Mouse (Mus musculus) liver, embryonic 11.5 days (tissue): ENCODE measurements around the gene Slco3a1. TPM values are rescaled to one million over a fixed set of nuclear protein-coding genes. Genes with fewer than 3 reads are reported as not detected.

Experiments
- ATAC-seq: fragments of 200-750 bp; cut with Nextera tagmentation; replicated peaks from 2 replicates; pipeline ENCODE4 v1.8.0; 2017; ENCODE audit warnings: moderate number of reproducible peaks, mild to moderate bottlenecking, moderate TSS enrichment, moderate library complexity; ENCODE audit not compliant: low FRiP score
- DNase-seq: peaks from one replicate; pipeline ENCODE4 v3.0.0-alpha.2; 2017; ENCODE audit warnings: low spot score
- H3K27ac ChIP-seq: fragments of 300-500 bp; sonication (generic); 2 replicates; pipeline ENCODE4 v1.5.1; 2014; ENCODE audit warnings: mild to moderate bottlenecking, low read depth, low read length, control low read depth
- H3K27me3 ChIP-seq: fragments of 300-500 bp; sonication (generic); replicated peaks from 2 replicates; pipeline ENCODE4 v1.6.1; 2014; ENCODE audit warnings: low read length, mixed read lengths; ENCODE audit not compliant: control insufficient read depth, insufficient read depth
- H3K36me3 ChIP-seq: fragments of 300-500 bp; sonication (generic); 2 replicates; pipeline ENCODE4 v1.6.1; 2014; ENCODE audit warnings: mild to moderate bottlenecking, low read length, moderate library complexity, mixed read lengths; ENCODE audit not compliant: control insufficient read depth, insufficient read depth
- H3K4me1 ChIP-seq: fragments of 300-500 bp; sonication (generic); replicated peaks from 2 replicates; pipeline ENCODE4 v1.6.1; 2014; ENCODE audit warnings: low read length, mixed read lengths; ENCODE audit not compliant: control insufficient read depth, insufficient read depth
- H3K4me2 ChIP-seq: fragments of 300-500 bp; sonication (generic); 2 replicates; pipeline ENCODE4 v1.6.1; 2014; ENCODE audit warnings: mild to moderate bottlenecking, control low read depth, moderate library complexity
- H3K4me3 ChIP-seq: fragments of 300-500 bp; sonication (generic); 2 replicates; pipeline ENCODE4 v1.5.1; 2014; ENCODE audit warnings: low read depth, low read length, control low read depth
- H3K9ac ChIP-seq: fragments of 300-500 bp; sonication (generic); 2 replicates; pipeline ENCODE4 v1.6.1; 2014; ENCODE audit warnings: low read depth, low read length, control low read depth
- H3K9me3 ChIP-seq: fragments of 300-500 bp; sonication (generic); 2 replicates; pipeline ENCODE4 v1.6.1; 2016; ENCODE audit warnings: low read length, inconsistent platforms, mixed read lengths; ENCODE audit not compliant: control insufficient read depth
- WGBS: fragments of 180-500 bp; shearing (Covaris S2); extraction: QIAGEN DNeasy Blood & Tissue Kit; methylation state at CpG from one replicate; pipeline ENCODE4 v1.1.7; 2014; 5-methylcytosine and 5-hydroxymethylcytosine counted together
- polyA plus RNA-seq: library from polyadenylated mRNA; unstranded; fragments of >200 nt; fragmentation: Nextera tagmentation; extraction: Ambion mirVana; gene quantifications from 2 replicates; pipeline ENCODE4 v1.2.1, GENCODE M21; 2014

Gene Slco3a1
- polyA plus RNA-seq, 1 experiment from 2014 or later = 2.7 TPM

DNA sequence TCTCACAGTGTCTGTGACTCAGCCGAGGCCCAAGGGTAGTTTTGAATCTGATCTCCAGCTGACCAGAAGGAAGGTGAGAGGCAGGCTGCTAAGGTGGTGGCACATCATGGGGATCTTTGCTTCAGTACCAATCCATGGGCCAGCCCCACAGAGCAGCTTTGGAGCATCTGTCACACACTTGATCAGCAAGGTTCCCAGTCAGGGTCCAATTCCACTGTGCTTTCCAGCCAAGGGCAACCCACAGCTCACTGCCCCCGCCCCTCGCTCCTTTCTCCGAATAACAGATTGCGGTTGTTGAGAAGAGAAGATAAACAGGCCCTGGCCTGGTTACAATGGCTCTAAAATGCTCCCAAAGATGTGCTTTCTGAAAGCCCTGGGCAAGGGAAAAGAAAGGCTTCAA lies 47.7 kb downstream of the Slco3a1 start:
- H3K36me3 ChIP-seq = no peaks in the 10 kb centered on the region
- no peaks in the 10 kb centered on the region for H3K27me3 ChIP-seq
- no peak overlapping the region for H3K4me2 ChIP-seq
- no peaks in the 10 kb centered on the region for H3K9me3 ChIP-seq
- H3K27ac ChIP-seq = no peak overlapping the region
- H3K9ac ChIP-seq = no peak overlapping the region
- H3K4me1 ChIP-seq = no peaks in the 10 kb centered on the region
- no peak overlapping the region for H3K4me3 ChIP-seq
- WGBS = 83% methylated on average over 5 of the region's 5 CpGs
- DNase-seq (no peak), ATAC-seq (no peak)

DNA sequence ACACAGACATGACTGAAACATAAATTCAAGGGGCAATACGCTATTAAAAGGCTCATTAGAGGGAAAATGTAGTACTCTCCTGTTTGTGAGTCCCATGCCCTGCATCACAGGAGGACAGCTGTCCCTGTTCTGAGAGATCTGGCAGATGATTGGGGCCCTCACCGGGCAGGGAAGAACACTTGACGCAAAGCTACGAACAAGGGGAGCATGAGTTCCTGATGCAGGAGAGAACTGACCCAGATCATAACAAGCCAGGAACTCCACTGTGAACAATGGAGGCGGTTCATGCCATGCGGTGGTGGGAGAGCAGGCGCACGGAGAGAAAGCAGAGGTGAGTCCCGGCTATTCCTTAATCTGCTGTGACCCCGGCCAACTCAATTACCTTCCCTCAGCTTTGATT lies 48.9 kb downstream of the Slco3a1 start:
- WGBS = 82% methylated on average over 10 of the region's 10 CpGs
- no peaks in the 10 kb centered on the region for H3K36me3 ChIP-seq
- H3K4me2 ChIP-seq = no peak overlapping the region
- no peaks in the 10 kb centered on the region for H3K9me3 ChIP-seq
- no peaks in the 10 kb centered on the region for H3K27me3 ChIP-seq
- no peak overlapping the region for H3K9ac ChIP-seq
- no peak for ATAC-seq
- H3K4me1 ChIP-seq = no peaks in the 10 kb centered on the region
- H3K4me3 ChIP-seq = no peak overlapping the region
- no peak overlapping the region for H3K27ac ChIP-seq
- no peak for DNase-seq

DNA sequence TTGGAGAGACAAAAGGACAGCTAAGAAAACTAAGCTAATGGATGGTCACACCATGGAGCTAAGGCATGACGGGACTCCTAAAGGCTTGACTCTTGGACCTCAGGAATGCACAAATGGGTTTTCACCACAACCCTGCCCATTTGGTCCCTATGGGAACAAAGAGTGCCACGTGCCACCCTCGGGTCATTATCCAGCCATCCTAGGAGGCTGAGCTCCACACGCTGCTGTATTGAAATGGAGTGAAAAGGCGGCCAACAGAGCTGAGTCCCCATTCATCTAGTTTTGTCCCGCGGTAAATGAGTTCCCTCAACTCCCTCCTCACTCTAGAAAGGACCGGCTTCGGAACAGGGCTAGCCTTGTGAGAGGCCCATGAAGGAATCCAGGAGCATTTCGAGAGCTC lies 53.4 kb downstream of the Slco3a1 start:
- ATAC-seq = no peak
- WGBS = 77% methylated on average over 10 of the region's 10 CpGs
- Histone ChIP-seq H3K27me3 (no peaks in the 10 kb centered on the region), H3K9me3 (no peaks in the 10 kb centered on the region), H3K4me2 (no peak overlapping the region), H3K36me3 (no peaks in the 10 kb centered on the region), H3K4me1 (no peaks in the 10 kb centered on the region), H3K4me3 (no peak overlapping the region), H3K9ac (no peak overlapping the region), H3K27ac (no peak overlapping the region)
- DNase-seq = no peak

DNA sequence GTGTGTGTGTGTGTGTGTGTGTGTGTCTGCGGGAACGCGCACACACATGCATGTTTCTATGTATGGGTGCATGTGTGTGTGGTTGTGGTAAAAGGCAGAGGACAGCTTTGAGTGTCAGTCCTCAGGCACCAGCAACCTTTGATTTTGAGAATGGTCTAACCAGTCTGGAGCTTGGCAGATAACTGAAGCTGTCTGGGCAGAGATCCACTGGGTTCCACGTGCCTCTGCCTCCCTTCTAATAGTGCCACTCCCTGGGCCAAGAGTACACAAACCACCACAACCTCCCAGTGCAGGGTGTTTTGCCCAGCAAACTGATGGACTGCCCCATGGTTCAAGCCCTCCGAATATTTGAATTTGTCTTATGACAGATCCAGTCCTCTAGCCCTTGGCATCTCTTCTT lies 55.1 kb downstream of the Slco3a1 start:
- Histone ChIP-seq H3K4me2 (no peak overlapping the region), H3K27me3 (no peaks in the 10 kb centered on the region), H3K4me3 (no peak overlapping the region), H3K36me3 (no peaks in the 10 kb centered on the region), H3K27ac (no peak overlapping the region), H3K4me1 (no peaks in the 10 kb centered on the region), H3K9ac (no peak overlapping the region), H3K9me3 (no peaks in the 10 kb centered on the region)
- 89% methylated on average over 5 of the region's 5 CpGs for WGBS
- DNase-seq (no peak), ATAC-seq (no peak)

DNA sequence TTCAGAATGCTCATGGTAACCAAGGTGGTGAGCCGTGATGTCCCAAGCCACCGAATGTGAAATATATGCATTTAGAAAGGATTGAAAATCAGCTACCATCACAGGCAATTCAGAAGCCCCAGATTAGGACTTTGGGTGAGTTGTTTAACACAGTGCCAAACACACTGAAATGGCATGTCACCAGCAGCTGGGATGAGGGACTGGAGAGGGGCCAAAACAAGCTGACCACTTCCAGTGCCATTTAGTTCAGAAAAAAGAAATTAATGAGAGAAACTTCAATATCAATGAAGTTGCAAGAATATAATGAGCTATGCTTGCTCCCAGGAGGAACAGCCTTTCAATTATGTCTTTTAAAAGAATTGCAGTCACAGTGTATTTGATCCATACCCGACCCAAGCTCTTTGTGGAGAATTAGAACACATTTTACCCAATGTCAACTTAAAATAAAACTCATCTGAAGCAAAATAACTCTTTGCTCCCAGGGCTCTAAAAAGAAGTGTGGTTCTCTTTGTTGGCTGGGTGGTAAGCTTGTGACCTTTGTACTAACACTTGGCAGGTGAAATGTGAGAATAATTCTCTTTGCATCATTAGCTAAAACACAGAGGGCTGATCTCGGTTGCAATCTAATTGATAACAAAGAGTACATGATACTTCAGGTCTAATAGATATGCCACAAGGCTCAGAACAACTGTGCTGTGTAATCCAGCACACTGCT lies 56.2 kb downstream of the Slco3a1 start:
- H3K27me3 ChIP-seq = no peaks in the 10 kb centered on the region
- no peaks in the 10 kb centered on the region for H3K4me1 ChIP-seq
- H3K27ac ChIP-seq = no peak overlapping the region
- no peak overlapping the region for H3K9ac ChIP-seq
- ATAC-seq (no peak), DNase-seq (no peak)
- 87% methylated on average over 4 of the region's 4 CpGs for WGBS
- H3K4me2 ChIP-seq = no peak overlapping the region
- no peaks in the 10 kb centered on the region for H3K36me3 ChIP-seq
- H3K4me3 ChIP-seq = no peak overlapping the region
- H3K9me3 ChIP-seq = no peaks in the 10 kb centered on the region

DNA sequence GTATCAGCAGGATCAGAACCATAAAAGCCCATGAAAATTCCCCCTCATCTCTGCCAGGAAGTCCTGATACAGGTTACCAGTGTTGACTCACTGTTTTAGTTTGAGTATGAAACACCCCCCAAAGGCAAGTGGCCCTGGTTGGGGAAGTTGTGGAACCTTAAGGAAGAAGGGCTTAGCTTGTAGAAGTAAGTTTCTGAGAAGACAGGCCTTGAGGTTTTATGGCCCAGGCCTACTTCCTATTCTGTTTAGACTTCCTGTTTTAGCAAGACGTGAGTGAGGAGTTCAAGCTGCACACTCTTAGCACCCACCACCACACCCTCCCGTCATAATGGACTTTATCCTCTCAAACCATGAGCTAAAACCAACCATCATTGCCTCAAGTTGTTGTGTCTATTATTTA lies 57.4 kb downstream of the Slco3a1 start:
- ATAC-seq = no peak
- 42% methylated on average over 2 of the region's 2 CpGs for WGBS
- no peak for DNase-seq

DNA sequence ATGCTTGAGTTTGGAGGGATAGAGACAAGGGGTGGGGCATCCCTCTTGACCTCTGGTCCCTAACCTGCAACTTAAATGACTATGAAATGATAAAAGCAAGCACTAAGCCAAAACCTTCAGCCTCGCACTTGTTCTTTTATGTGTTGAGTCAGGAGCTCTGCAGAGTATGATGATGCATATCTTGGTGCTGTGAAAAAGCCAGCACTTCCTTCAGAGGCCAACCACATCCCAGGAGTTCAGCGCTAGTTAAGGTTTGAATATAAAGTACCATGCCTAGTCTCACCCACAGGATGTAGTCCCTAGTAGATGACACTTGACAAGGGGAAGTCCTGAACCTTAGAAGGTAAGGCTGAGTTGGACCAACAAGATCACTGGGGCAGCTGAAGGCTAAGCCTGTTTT lies 59.1 kb downstream of the Slco3a1 start:
- Histone ChIP-seq H3K4me2 (no peak overlapping the region), H3K27ac (no peak overlapping the region), H3K9ac (no peak overlapping the region), H3K27me3 (no peaks in the 10 kb centered on the region), H3K4me3 (no peak overlapping the region), H3K4me1 (no peaks in the 10 kb centered on the region), H3K9me3 (no peaks in the 10 kb centered on the region), H3K36me3 (no peaks in the 10 kb centered on the region)
- no peak for ATAC-seq
- WGBS = 60% methylated on average over 2 of the region's 2 CpGs
- no peak for DNase-seq

More for the DNA sequence above, 57.4 kb downstream of the Slco3a1 start:
- no peak overlapping the region for H3K4me3 ChIP-seq
- no peak overlapping the region for H3K9ac ChIP-seq
- no peak overlapping the region for H3K4me2 ChIP-seq
- H3K27ac ChIP-seq = no peak overlapping the region
- H3K27me3 ChIP-seq = no peaks in the 10 kb centered on the region
- H3K9me3 ChIP-seq = no peaks in the 10 kb centered on the region
- no peaks in the 10 kb centered on the region for H3K36me3 ChIP-seq
- no peaks in the 10 kb centered on the region for H3K4me1 ChIP-seq

DNA sequence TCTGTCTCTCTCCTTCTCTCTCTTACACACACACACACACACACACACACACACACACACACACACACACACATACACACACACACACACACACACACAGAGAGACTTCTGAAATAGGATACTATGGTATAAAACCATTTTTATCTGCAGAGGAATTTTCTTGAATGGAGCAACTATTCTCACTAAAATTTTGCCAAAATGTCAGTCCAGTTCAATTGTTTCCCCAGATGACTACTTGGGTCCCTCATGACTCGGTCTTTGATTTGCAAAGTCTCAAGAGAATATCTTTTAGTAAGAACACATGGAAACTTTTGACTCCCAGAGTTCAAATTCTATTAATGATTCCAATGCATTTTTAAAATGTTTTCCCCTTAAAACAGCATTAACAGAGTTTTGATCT lies 60.8 kb downstream of the Slco3a1 start:
- Histone ChIP-seq H3K27me3 (no peaks in the 10 kb centered on the region), H3K4me2 (no peak overlapping the region), H3K9me3 (no peaks in the 10 kb centered on the region), H3K4me3 (no peak overlapping the region), H3K4me1 (no peaks in the 10 kb centered on the region), H3K27ac (no peak overlapping the region), H3K36me3 (no peaks in the 10 kb centered on the region), H3K9ac (no peak overlapping the region)
- no peak for DNase-seq
- ATAC-seq = no peak
- WGBS = 74% methylated on average over 1 of the region's 1 CpGs

DNA sequence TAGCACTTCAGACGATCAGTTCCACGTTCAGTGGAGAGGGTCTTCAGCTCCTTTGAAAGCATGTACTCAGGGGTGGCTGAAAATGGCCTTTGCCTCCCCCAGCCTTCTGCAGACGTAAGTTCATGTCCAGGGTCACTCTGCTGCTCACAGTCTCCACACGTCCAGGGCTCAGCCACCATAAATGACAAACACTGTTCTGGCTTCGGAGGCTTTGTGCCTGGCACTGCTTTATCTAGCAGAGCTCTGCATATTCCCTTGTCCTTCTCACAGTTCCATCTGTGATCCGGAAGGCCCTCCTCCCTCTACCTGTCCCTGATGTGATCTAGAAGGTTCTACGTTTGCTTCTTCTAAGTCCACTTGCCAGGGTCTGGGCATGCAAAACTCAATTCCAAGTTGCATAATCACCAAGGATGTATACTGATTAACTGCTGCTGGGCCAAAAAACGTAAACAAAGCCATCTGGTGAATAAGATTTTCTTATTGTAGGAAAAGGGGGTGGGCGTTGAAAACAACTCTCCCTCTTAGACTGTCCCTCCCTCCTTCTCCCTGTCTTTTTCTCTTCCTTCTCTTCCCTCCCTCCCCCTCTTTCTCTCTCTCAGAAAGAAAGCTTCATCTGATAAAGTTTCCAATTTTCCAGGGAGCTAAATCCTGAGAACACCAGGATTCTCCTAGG lies 62.8 kb downstream of the Slco3a1 start:
- Histone ChIP-seq H3K9ac (no peak overlapping the region), H3K9me3 (no peaks in the 10 kb centered on the region), H3K4me2 (no peak overlapping the region), H3K27me3 (no peaks in the 10 kb centered on the region), H3K4me1 (no peaks in the 10 kb centered on the region), H3K36me3 (no peaks in the 10 kb centered on the region), H3K27ac (no peak overlapping the region), H3K4me3 (no peak overlapping the region)
- ATAC-seq (no peak), DNase-seq (no peak)
- WGBS = 76% methylated on average over 9 of the region's 9 CpGs
